In the genomic region with DNA sequence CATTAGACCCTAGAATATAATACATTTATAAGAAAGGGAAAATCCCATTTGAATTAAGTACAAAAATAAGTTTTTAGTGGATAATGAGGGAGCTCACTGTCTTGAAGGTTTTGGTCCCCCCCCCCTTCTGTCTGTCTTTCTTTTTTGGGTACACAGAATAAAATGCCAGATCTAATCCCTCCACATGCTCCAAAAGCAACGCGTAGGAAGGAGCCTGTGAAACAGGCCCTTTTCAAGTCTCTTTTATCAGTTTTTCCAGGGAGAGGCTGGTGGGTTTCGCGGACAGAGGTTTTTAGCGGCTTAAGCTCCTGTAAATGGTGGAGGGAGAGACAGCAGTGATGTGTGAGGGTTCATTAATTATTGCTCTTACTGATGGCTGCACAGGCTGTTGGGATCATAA, we compare ENCODE assay signal across 11 mouse cellular contexts.
DNase-seq lines count a peak whose midpoint lies in the region; ATAC-seq lines count a peak whose summit lies in the region.
"Had no signal": no experiment of that assay in that cellular context is flagged by ENCODE, and none has a peak within 500 bp of the region (broad histone marks: within the 10 kb centered on the region; RNA-seq: fewer than 3 reads in every experiment).

No protein-coding gene starts in this region.

- ATAC-seq in kidney, embryonic 15.5 days (replicated peaks; ENCODE audit: low FRiP score), result no peak
- ATAC-seq in embryonic facial prominence, embryonic 13.5 days (ENCODE audit: insufficient number of reproducible peaks, insufficient read depth, low FRiP score, low TSS enrichment, low read depth), result no peak
- ATAC-seq in forebrain, embryonic 15.5 days (replicated peaks), result 0 out of 2 replicates have a peak, but pooled peaks have one; percentile 3
- ATAC-seq in midbrain, embryonic 13.5 days, result 0 out of 2 replicates have a peak, but pooled peaks have one; percentile 15

- no peak overlapping the region for H3K4me2 ChIP-seq in kidney, embryonic 15.5 days
- H3K4me2 ChIP-seq in embryonic facial prominence, embryonic 13.5 days, result no peak overlapping the region
- H3K4me2 ChIP-seq in forebrain, embryonic 15.5 days (replicated peaks), result peak overlapping the region; percentile 32
- H3K4me2 ChIP-seq in midbrain, embryonic 13.5 days (replicated peaks), result peak overlapping the region; percentile 37

- no peak overlapping the region for H3K4me3 ChIP-seq in kidney, embryonic 15.5 days (replicated peaks)
- H3K4me3 ChIP-seq in embryonic facial prominence, embryonic 13.5 days, result no peak overlapping the region
- H3K4me3 ChIP-seq in forebrain, embryonic 15.5 days, result no peak overlapping the region
- no peak overlapping the region for H3K4me3 ChIP-seq in midbrain, embryonic 13.5 days (replicated peaks)

- peaks cover 52% of the 10 kb centered on the region for H3K4me1 ChIP-seq in kidney, embryonic 15.5 days
- peaks cover 30% of the 10 kb centered on the region for H3K4me1 ChIP-seq in embryonic facial prominence, embryonic 13.5 days
- H3K4me1 ChIP-seq in forebrain, embryonic 15.5 days, result peaks cover 60% of the 10 kb centered on the region
- peaks cover 63% of the 10 kb centered on the region for H3K4me1 ChIP-seq in midbrain, embryonic 13.5 days (replicated peaks)

- no peak for DNase-seq in kidney, adult 8-10 months
- DNase-seq in MN1 (ENCODE audit: low spot score), result no peak
- no peak for DNase-seq in cerebellum, postnatal 36 days
- no peak for DNase-seq in urinary bladder, postnatal 4 days (ENCODE audit: low spot score in 2 of 2)
- DNase-seq: cerebellum, adult 8-10 months had no signal

- H3K36me3 ChIP-seq in kidney, embryonic 15.5 days, result peaks cover 1% of the 10 kb centered on the region
- peaks cover 6% of the 10 kb centered on the region; the same call in 1 of the 2 replicates for H3K36me3 ChIP-seq in embryonic facial prominence, embryonic 13.5 days
- no peaks in the 10 kb centered on the region for H3K36me3 ChIP-seq in forebrain, embryonic 15.5 days
- peaks cover 1% of the 10 kb centered on the region; the same call in 1 of the 2 replicates for H3K36me3 ChIP-seq in midbrain, embryonic 13.5 days

- no peaks in the 10 kb centered on the region for H3K27me3 ChIP-seq in kidney, embryonic 15.5 days
- no peaks in the 10 kb centered on the region for H3K27me3 ChIP-seq in embryonic facial prominence, embryonic 13.5 days
- H3K27me3 ChIP-seq in forebrain, embryonic 15.5 days, result no peaks in the 10 kb centered on the region
- H3K27me3 ChIP-seq in midbrain, embryonic 13.5 days, result no peaks in the 10 kb centered on the region
- H3K27me3 ChIP-seq: CH12.LX had no signal

- peak overlapping the region; percentile 51; the same call in 1 of the 2 replicates for H3K27ac ChIP-seq in kidney, embryonic 15.5 days
- H3K27ac ChIP-seq in embryonic facial prominence, embryonic 13.5 days, result peak overlapping the region; percentile 74; the same call in 1 of the 2 replicates
- peak overlapping the region; percentile 91 for H3K27ac ChIP-seq in forebrain, embryonic 15.5 days (replicated peaks)
- H3K27ac ChIP-seq in midbrain, embryonic 13.5 days, result peak overlapping the region; percentile 92
- H3K27ac ChIP-seq: macrophage had no signal

- no peaks in the 10 kb centered on the region for H3K9me3 ChIP-seq in kidney, embryonic 15.5 days (replicated peaks)
- no peaks in the 10 kb centered on the region for H3K9me3 ChIP-seq in embryonic facial prominence, embryonic 13.5 days
- no peaks in the 10 kb centered on the region for H3K9me3 ChIP-seq in forebrain, embryonic 15.5 days
- no peaks in the 10 kb centered on the region for H3K9me3 ChIP-seq in midbrain, embryonic 13.5 days

- 48% methylated on average over 5 of the region's 5 CpGs for WGBS in kidney, embryonic 15.5 days
- 74% methylated on average over 5 of the region's 5 CpGs for WGBS in embryonic facial prominence, embryonic 13.5 days
- WGBS in forebrain, embryonic 15.5 days, result 9% methylated on average over 5 of the region's 5 CpGs
- 12% methylated on average over 5 of the region's 5 CpGs for WGBS in midbrain, embryonic 13.5 days

- no peak overlapping the region for H3K9ac ChIP-seq in kidney, embryonic 15.5 days
- H3K9ac ChIP-seq in embryonic facial prominence, embryonic 13.5 days, result 0 out of 2 replicates have a peak overlapping the region, but pooled peaks have one; percentile 36
- no peak overlapping the region for H3K9ac ChIP-seq in forebrain, embryonic 15.5 days (replicated peaks)
- peak overlapping the region; percentile 34 for H3K9ac ChIP-seq in midbrain, embryonic 13.5 days (replicated peaks)

Comparison
In these comparisons a context has a peak if more than half of its experiments do, and no peak if none do; other contexts are left out.
1. ATAC-seq: peak in forebrain, embryonic 15.5 days (single experiment) and midbrain, embryonic 13.5 days (single experiment); none in kidney, embryonic 15.5 days (single experiment) and embryonic facial prominence, embryonic 13.5 days (single experiment).
2. H3K4me2 ChIP-seq: peak in forebrain, embryonic 15.5 days (single experiment) and midbrain, embryonic 13.5 days (single experiment); none in kidney, embryonic 15.5 days (single experiment) and embryonic facial prominence, embryonic 13.5 days (single experiment).
3. H3K9ac ChIP-seq: peak in embryonic facial prominence, embryonic 13.5 days (single experiment) and midbrain, embryonic 13.5 days (single experiment); none in kidney, embryonic 15.5 days (single experiment) and forebrain, embryonic 15.5 days (single experiment).
4. Peak in every context shown above with its lines, with median percentiles within 50 percentile points of each other: H3K27ac ChIP-seq.